Mouse (Mus musculus) C2C12 (cell line): Measurements from ENCODE around the gene Hoxa10.

Experiments used
- CTCF ChIP-seq: IDR thresholded peaks from one replicate; pipeline ENCODE4 v1.5.1; 2011; ENCODE audit not compliant: control insufficient read depth, insufficient read depth, insufficient read length
- MAX ChIP-seq: IDR thresholded peaks from one replicate; pipeline ENCODE4 v1.6.1; 2011; ENCODE audit warnings: mild to moderate bottlenecking, control low read depth
- USF1 ChIP-seq: IDR thresholded peaks from one replicate; pipeline ENCODE4 v1.6.1; 2011; ENCODE audit warnings: low read depth, mild to moderate bottlenecking, control low read depth, moderate library complexity

DNA sequence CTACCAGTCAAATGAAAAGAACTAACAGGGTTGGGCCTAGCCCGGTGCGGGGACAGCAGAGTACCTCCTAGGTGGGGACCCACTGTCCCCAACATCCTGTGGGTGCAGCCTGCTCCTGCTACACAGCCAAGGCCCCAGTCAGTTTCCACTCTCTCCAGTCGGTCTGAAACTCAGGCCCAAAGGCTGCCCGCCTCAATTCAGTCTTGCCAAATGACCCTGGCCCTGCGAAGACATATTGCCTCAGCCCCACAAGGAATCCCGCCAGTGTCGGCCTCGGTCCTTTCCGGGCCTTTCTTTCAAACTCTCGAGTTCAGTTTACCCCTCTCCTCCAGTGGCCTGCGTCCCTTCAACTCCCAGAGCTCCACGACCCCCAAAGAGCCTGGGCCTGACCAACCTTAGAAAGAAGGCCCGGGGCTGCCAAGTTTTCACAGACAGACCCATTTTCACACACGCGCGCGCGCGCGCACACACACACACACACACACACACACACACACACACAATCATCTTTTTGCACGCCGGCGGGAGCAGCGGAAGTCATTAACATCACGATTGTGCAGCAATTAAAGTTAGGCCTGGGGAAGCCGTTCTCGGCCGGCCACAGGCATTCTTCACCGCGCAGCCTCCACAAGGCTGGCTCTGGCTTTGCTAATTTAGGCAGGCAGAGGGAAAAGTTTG lies 40.4 kb downstream of the Hoxa10 start:
- TF ChIP-seq CTCF (no peak), MAX (no peak), USF1 (no peak)
